Mouse (Mus musculus): ENCODE measurements around the gene Olfr645. TPM values are rescaled to one million over a fixed set of nuclear protein-coding genes. Genes with fewer than 3 reads are reported as not detected.

Olfr645 gene
- polyA plus RNA-seq (2011; ENCODE audit: insufficient read depth, insufficient read length, low read depth, missing spikeins), result not detected in 2 replicates

- H3K27me3 ChIP-seq (ENCODE audit: control insufficient read depth, insufficient read depth, low read length, poor library complexity, severe bottlenecking), result no peaks in the 10 kb centered on the region
- no peak within 1 kb of the TSS for H3K4me3 ChIP-seq (ENCODE audit: low read depth, low read length)
- no peaks in the 10 kb centered on the region for H3K9me3 ChIP-seq (replicated peaks; ENCODE audit: control insufficient read depth, insufficient read depth, low read length, poor library complexity, severe bottlenecking)
- H3K4me1 ChIP-seq (ENCODE audit: control insufficient read depth, insufficient read depth, low read length), result no peaks in the 10 kb centered on the region
- no peaks in the 10 kb centered on the region for H3K36me3 ChIP-seq (ENCODE audit: control insufficient read depth, insufficient read depth, low read length, poor library complexity, severe bottlenecking)
- TF ChIP-seq CTCF (IDR thresholded peaks at IDR 0.05; ENCODE audit: low read depth, low read length) (no peak), EP300 (IDR thresholded peaks at IDR 0.05; ENCODE audit: insufficient read depth, low read depth, low read length) (no peak), POLR2A (IDR thresholded peaks at IDR 0.05; ENCODE audit: insufficient read depth, low read length) (no peak)
- no peak within 1 kb of the TSS for H3K9ac ChIP-seq (ENCODE audit: low read depth, poor library complexity, severe bottlenecking)
- H3K27ac ChIP-seq (ENCODE audit: insufficient read depth, low read length), result no peak within 1 kb of the TSS
Measured at GRCm38 (mm10) chr7:104085365-104085764, at the start of gene Olfr645. Gene Olfr645 (minus strand): TSS chr7:104085465.

GRCm38 (mm10) chr7:104129726-104130125 lies 44.5 kb upstream of the Olfr645 start, which contains the start of gene Ubqln5:
Gene Ubqln5 (minus strand): TSS chr7:104129826.
- no peak within 1 kb of the TSS for H3K27ac ChIP-seq (ENCODE audit: insufficient read depth, low read length)
- H3K9ac ChIP-seq (ENCODE audit: low read depth, poor library complexity, severe bottlenecking), result no peak within 1 kb of the TSS
- no peak within 1 kb of the TSS for H3K4me3 ChIP-seq (ENCODE audit: low read depth, low read length)
- H3K4me1 ChIP-seq (ENCODE audit: control insufficient read depth, insufficient read depth, low read length), result no peaks in the 10 kb centered on the region
- H3K27me3 ChIP-seq (ENCODE audit: control insufficient read depth, insufficient read depth, low read length, poor library complexity, severe bottlenecking), result no peaks in the 10 kb centered on the region
- no peak for TF ChIP-seq POLR2A (IDR thresholded peaks at IDR 0.05; ENCODE audit: insufficient read depth, low read length)
- no peak for TF ChIP-seq CTCF (IDR thresholded peaks at IDR 0.05; ENCODE audit: low read depth, low read length)
- TF ChIP-seq EP300 (IDR thresholded peaks at IDR 0.05; ENCODE audit: insufficient read depth, low read depth, low read length), result no peak
- H3K9me3 ChIP-seq (replicated peaks; ENCODE audit: control insufficient read depth, insufficient read depth, low read length, poor library complexity, severe bottlenecking), result no peaks in the 10 kb centered on the region
- H3K36me3 ChIP-seq (ENCODE audit: control insufficient read depth, insufficient read depth, low read length, poor library complexity, severe bottlenecking), result no peaks in the 10 kb centered on the region

GRCm38 (mm10) chr7:104104757-104104972 lies 19.4 kb upstream of the Olfr645 start, which contains the start of gene Olfr646:
Gene Olfr646 (plus strand): TSS chr7:104104873.
- H3K4me1 ChIP-seq (ENCODE audit: control insufficient read depth, insufficient read depth, low read length), result no peaks in the 10 kb centered on the region
- H3K36me3 ChIP-seq (ENCODE audit: control insufficient read depth, insufficient read depth, low read length, poor library complexity, severe bottlenecking), result no peaks in the 10 kb centered on the region
- no peak within 1 kb of the TSS for H3K9ac ChIP-seq (ENCODE audit: low read depth, poor library complexity, severe bottlenecking)
- no peak within 1 kb of the TSS for H3K27ac ChIP-seq (ENCODE audit: insufficient read depth, low read length)
- H3K9me3 ChIP-seq (replicated peaks; ENCODE audit: control insufficient read depth, insufficient read depth, low read length, poor library complexity, severe bottlenecking), result no peaks in the 10 kb centered on the region
- H3K4me3 ChIP-seq (ENCODE audit: low read depth, low read length), result no peak within 1 kb of the TSS
- H3K27me3 ChIP-seq (ENCODE audit: control insufficient read depth, insufficient read depth, low read length, poor library complexity, severe bottlenecking), result no peaks in the 10 kb centered on the region
- TF ChIP-seq CTCF (IDR thresholded peaks at IDR 0.05; ENCODE audit: low read depth, low read length), result no peak
- no peak for TF ChIP-seq EP300 (IDR thresholded peaks at IDR 0.05; ENCODE audit: insufficient read depth, low read depth, low read length)
- TF ChIP-seq POLR2A (IDR thresholded peaks at IDR 0.05; ENCODE audit: insufficient read depth, low read length), result no peak

GRCm38 (mm10) chr7:104103913-104104756 lies 18.9 kb upstream of the Olfr645 start:
- Histone ChIP-seq H3K27me3 (ENCODE audit: control insufficient read depth, insufficient read depth, low read length, poor library complexity, severe bottlenecking) (no peaks in the 10 kb centered on the region), H3K9ac (ENCODE audit: low read depth, poor library complexity, severe bottlenecking) (no peak overlapping the region), H3K27ac (ENCODE audit: insufficient read depth, low read length) (no peak overlapping the region), H3K36me3 (ENCODE audit: control insufficient read depth, insufficient read depth, low read length, poor library complexity, severe bottlenecking) (no peaks in the 10 kb centered on the region), H3K4me3 (ENCODE audit: low read depth, low read length) (no peak overlapping the region), H3K9me3 (replicated peaks; ENCODE audit: control insufficient read depth, insufficient read depth, low read length, poor library complexity, severe bottlenecking) (no peaks in the 10 kb centered on the region), H3K4me1 (ENCODE audit: control insufficient read depth, insufficient read depth, low read length) (no peaks in the 10 kb centered on the region)
- TF ChIP-seq POLR2A (IDR thresholded peaks at IDR 0.05; ENCODE audit: insufficient read depth, low read length), result no peak
- no peak for TF ChIP-seq EP300 (IDR thresholded peaks at IDR 0.05; ENCODE audit: insufficient read depth, low read depth, low read length)
- no peak for TF ChIP-seq CTCF (IDR thresholded peaks at IDR 0.05; ENCODE audit: low read depth, low read length)

- TF ChIP-seq CTCF (IDR thresholded peaks at IDR 0.05; ENCODE audit: low read depth, low read length), result no peak
- TF ChIP-seq EP300 (IDR thresholded peaks at IDR 0.05; ENCODE audit: insufficient read depth, low read depth, low read length), result no peak
- no peak for TF ChIP-seq POLR2A (IDR thresholded peaks at IDR 0.05; ENCODE audit: insufficient read depth, low read length)
- no peaks in the 10 kb centered on the region for H3K36me3 ChIP-seq (ENCODE audit: control insufficient read depth, insufficient read depth, low read length, poor library complexity, severe bottlenecking)
- no peaks in the 10 kb centered on the region for H3K4me1 ChIP-seq (ENCODE audit: control insufficient read depth, insufficient read depth, low read length)
- H3K27me3 ChIP-seq (ENCODE audit: control insufficient read depth, insufficient read depth, low read length, poor library complexity, severe bottlenecking), result no peaks in the 10 kb centered on the region
- no peak within 1 kb of the TSS for H3K9ac ChIP-seq (ENCODE audit: low read depth, poor library complexity, severe bottlenecking)
- no peak within 1 kb of the TSS for H3K27ac ChIP-seq (ENCODE audit: insufficient read depth, low read length)
- no peaks in the 10 kb centered on the region for H3K9me3 ChIP-seq (replicated peaks; ENCODE audit: control insufficient read depth, insufficient read depth, low read length, poor library complexity, severe bottlenecking)
- no peak within 1 kb of the TSS for H3K4me3 ChIP-seq (ENCODE audit: low read depth, low read length)
Measured at GRCm38 (mm10) chr7:104071769-104072168, 13.5 kb downstream of the Olfr645 start, which contains the start of gene Olfr644. Gene Olfr644 (minus strand): TSS chr7:104071869.

GRCm38 (mm10) chr7:104061345-104061744 lies 23.9 kb downstream of the Olfr645 start, which contains the start of gene 4930516K23Rik:
Gene 4930516K23Rik (minus strand): TSS chr7:104061445.
- Histone ChIP-seq H3K27ac (ENCODE audit: insufficient read depth, low read length) (no peak within 1 kb of the TSS), H3K9ac (ENCODE audit: low read depth, poor library complexity, severe bottlenecking) (no peak within 1 kb of the TSS), H3K9me3 (replicated peaks; ENCODE audit: control insufficient read depth, insufficient read depth, low read length, poor library complexity, severe bottlenecking) (no peaks in the 10 kb centered on the region), H3K4me1 (ENCODE audit: control insufficient read depth, insufficient read depth, low read length) (no peaks in the 10 kb centered on the region), H3K36me3 (ENCODE audit: control insufficient read depth, insufficient read depth, low read length, poor library complexity, severe bottlenecking) (no peaks in the 10 kb centered on the region), H3K4me3 (ENCODE audit: low read depth, low read length) (no peak within 1 kb of the TSS), H3K27me3 (ENCODE audit: control insufficient read depth, insufficient read depth, low read length, poor library complexity, severe bottlenecking) (no peaks in the 10 kb centered on the region)
- TF ChIP-seq CTCF (IDR thresholded peaks at IDR 0.05; ENCODE audit: low read depth, low read length) (no peak), EP300 (IDR thresholded peaks at IDR 0.05; ENCODE audit: insufficient read depth, low read depth, low read length) (no peak), POLR2A (IDR thresholded peaks at IDR 0.05; ENCODE audit: insufficient read depth, low read length) (no peak)

Measured in ES-Bruce4 (cell line).